Mouse (Mus musculus): Measurements from ENCODE around the gene Tmem101.
A peak's percentile ranks its signal among the peaks of the same experiment; 100 is the strongest.

DNA sequence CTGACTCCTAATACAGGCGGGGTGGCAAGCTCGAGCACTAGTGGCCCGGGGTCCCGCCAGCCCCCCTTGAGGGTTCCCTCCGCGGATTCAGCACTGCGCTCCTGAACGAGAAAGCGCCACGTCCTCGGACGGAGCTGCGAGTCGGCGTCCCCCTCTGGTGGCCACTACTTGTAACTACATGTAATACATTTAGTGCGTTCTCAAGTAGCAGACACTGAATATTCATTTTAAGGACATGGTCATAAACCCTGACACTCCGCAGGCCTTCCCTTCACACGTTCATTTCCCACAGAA is 17.8 kb downstream of the Tmem101 start:
- peak; percentile 96 for TF ChIP-seq CTCF (IDR thresholded peaks at IDR 0.05; ENCODE audit: low read depth)
- no peak for TF ChIP-seq EP300 (IDR thresholded peaks at IDR 0.05; ENCODE audit: low read depth)

Measured in liver, embryonic 14.5 days (tissue).